Mouse (Mus musculus) MEL (cell line): ENCODE data around the gene Arhgef3. TPM values are rescaled to one million over a fixed set of nuclear protein-coding genes. Genes with fewer than 3 reads are reported as not detected.

ENCODE experiments used
- DNase-seq: peaks from one replicate; pipeline ENCODE4 v3.0.0; 2011; ENCODE audit warnings: low read depth, low spot score
- H3K27ac ChIP-seq: 2 replicates; pipeline ENCODE4 v1.5.1; 2012; ENCODE audit warnings: low read depth, mild to moderate bottlenecking, control low read depth, low read length, moderate library complexity; ENCODE audit not compliant: control insufficient read depth
- H3K27me3 ChIP-seq, 2 experiments: fragments of 150-350 bp in 1 of 2; sonication (generic) in 1 of 2; 2 replicates each; pipeline ENCODE4 v1.6.1; 2012; ENCODE audit warnings: low read length in 2 of 2, mild to moderate bottlenecking in 2 of 2, improper control_type of control experiment in 1 of 2, moderate library complexity in 1 of 2; ENCODE audit not compliant: insufficient read depth in 2 of 2, control insufficient read depth in 1 of 2
- H3K36me3 ChIP-seq, 2 experiments: 2 replicates each; pipeline ENCODE4 v1.6.1; 2012 to 2014; ENCODE audit warnings: low read length in 2 of 2, improper control_type of control experiment in 1 of 2, inconsistent platforms in 1 of 2, mild to moderate bottlenecking in 1 of 2; ENCODE audit not compliant: insufficient read depth in 2 of 2, control insufficient read depth in 1 of 2
- H3K4me1 ChIP-seq, 2 experiments: fragments of 150-350 bp in 1 of 2; sonication (generic) in 1 of 2; 2 replicates each; pipeline ENCODE4 v1.6.1; 2012; ENCODE audit warnings: low read length in 2 of 2, improper control_type of control experiment in 1 of 2, mild to moderate bottlenecking in 1 of 2; ENCODE audit not compliant: insufficient read depth in 2 of 2, control insufficient read depth in 1 of 2
- H3K4me3 ChIP-seq, 2 experiments: fragments of 150-350 bp in 1 of 2; sonication (generic) in 1 of 2; 2 replicates each; pipeline ENCODE4 v1.5.1; 2012; ENCODE audit warnings: low read depth in 2 of 2, low read length in 2 of 2, mild to moderate bottlenecking in 2 of 2, moderate library complexity in 2 of 2, control low read depth in 1 of 2, improper control_type of control experiment in 1 of 2; ENCODE audit not compliant: control insufficient read depth in 1 of 2, insufficient read depth in 1 of 2
- H3K79me2 ChIP-seq: 2 replicates; pipeline ENCODE4 v1.6.1; 2012; ENCODE audit warnings: mild to moderate bottlenecking, low read length, moderate library complexity; ENCODE audit not compliant: control insufficient read depth, poor library complexity, insufficient read depth
- H3K9ac ChIP-seq: 2 replicates; pipeline ENCODE4 v1.6.1; 2012; ENCODE audit warnings: low read depth, mild to moderate bottlenecking, control low read depth, low read length, moderate library complexity; ENCODE audit not compliant: control insufficient read depth, poor library complexity, severe bottlenecking
- H3K9me3 ChIP-seq: fragments of 150-350 bp; sonication (generic); replicated peaks from 2 replicates; pipeline ENCODE4 v1.6.1; 2012; ENCODE audit warnings: mild to moderate bottlenecking, low read length, improper control_type of control experiment, moderate library complexity; ENCODE audit not compliant: insufficient read depth
- BHLHE40 ChIP-seq: IDR thresholded peaks from 2 replicates; pipeline ENCODE4 v1.6.1; 2012; ENCODE audit warnings: low read depth, mild to moderate bottlenecking, inconsistent platforms, low read length, improper control_type of control experiment, borderline replicate concordance
- CHD1 ChIP-seq: IDR thresholded peaks from 2 replicates; pipeline ENCODE4 v1.6.1; 2012; ENCODE audit warnings: low read depth, mild to moderate bottlenecking, inconsistent platforms, low read length, improper control_type of control experiment
- CHD2 ChIP-seq: IDR thresholded peaks from 2 replicates; pipeline ENCODE4 v1.6.1; 2011; ENCODE audit warnings: low read length, improper control_type of control experiment
- E2F4 ChIP-seq: IDR thresholded peaks from 2 replicates; pipeline ENCODE4 v1.6.1; 2011; ENCODE audit warnings: low read depth, low read length, improper control_type of control experiment, borderline replicate concordance
- HCFC1 ChIP-seq: IDR thresholded peaks from 2 replicates; pipeline ENCODE4 v1.6.1; 2012; ENCODE audit warnings: low read depth, mild to moderate bottlenecking, inconsistent platforms, low read length, improper control_type of control experiment, moderate library complexity
- KAT2A ChIP-seq: conservative IDR thresholded peaks from 2 replicates; pipeline ENCODE4 v1.6.1; 2012; ENCODE audit warnings: low read depth, low read length, improper control_type of control experiment, inconsistent platforms
- MYB ChIP-seq: IDR thresholded peaks from 2 replicates; pipeline ENCODE4 v1.6.1; 2011; ENCODE audit warnings: mild to moderate bottlenecking, low read depth, low read length, improper control_type of control experiment
- POLR2AphosphoS2 ChIP-seq: IDR thresholded peaks from 2 replicates; pipeline ENCODE4 v1.6.1; 2011; ENCODE audit warnings: low read length, improper control_type of control experiment
- POLR2AphosphoS5 ChIP-seq: IDR thresholded peaks from 2 replicates; pipeline ENCODE4 v1.6.1; 2012; ENCODE audit warnings: low read depth, borderline replicate concordance, mild to moderate bottlenecking, inconsistent platforms, low read length, moderate library complexity, mixed read lengths
- RAD21 ChIP-seq: IDR thresholded peaks from 2 replicates; pipeline ENCODE4 v1.6.1; 2011; ENCODE audit warnings: mild to moderate bottlenecking, low read depth, low read length, improper control_type of control experiment
- SIN3A ChIP-seq: IDR thresholded peaks from 2 replicates; pipeline ENCODE4 v1.6.1; 2012; ENCODE audit warnings: low read length, improper control_type of control experiment, inconsistent platforms
- UBTF ChIP-seq: IDR thresholded peaks from 2 replicates; pipeline ENCODE4 v1.6.1; 2012; ENCODE audit warnings: low read depth, mild to moderate bottlenecking, inconsistent platforms, low read length, improper control_type of control experiment, moderate library complexity, borderline replicate concordance; ENCODE audit not compliant: insufficient read depth
- USF2 ChIP-seq, 2 experiments: IDR thresholded peaks; 2 replicates each; pipeline ENCODE4 v1.6.1; 2011 to 2012; ENCODE audit warnings: improper control_type of control experiment in 2 of 2, low read length in 2 of 2, borderline replicate concordance in 1 of 2, inconsistent platforms in 1 of 2, low read depth in 1 of 2, mild to moderate bottlenecking in 1 of 2; ENCODE audit not compliant: insufficient read depth in 1 of 2
- ZC3H11A ChIP-seq: IDR thresholded peaks from 2 replicates; pipeline ENCODE4 v1.6.1; 2012; ENCODE audit warnings: low read depth, mild to moderate bottlenecking, inconsistent platforms, low read length, improper control_type of control experiment
- ZMIZ1 ChIP-seq: IDR thresholded peaks from 2 replicates; pipeline ENCODE4 v1.6.1; 2012; ENCODE audit warnings: low read depth, mild to moderate bottlenecking, inconsistent platforms, low read length, improper control_type of control experiment, moderate library complexity
- ZNF384 ChIP-seq: IDR thresholded peaks from 2 replicates; pipeline ENCODE4 v1.6.1; 2012; ENCODE audit warnings: low read depth, mild to moderate bottlenecking, inconsistent platforms, low read length, improper control_type of control experiment
- polyA plus RNA-seq, 2 experiments: library from polyadenylated mRNA; stranded (reverse) in 1 of 2; unstranded in 1 of 2; fragments of >175 nt in 1 of 2; fragments of >200 nt in 1 of 2; gene quantifications; 2 replicates each; pipeline versions ENCODE4 v1.2.1 to v1.2.4; 2012; ENCODE audit warnings: low replicate concordance in 2 of 2, low read depth in 1 of 2; ENCODE audit not compliant: insufficient read length in 2 of 2, insufficient read depth in 1 of 2, missing spikeins in 1 of 2
- total RNA-seq: library from RNA; depleted of rRNA; stranded (reverse); fragments of 300-350 nt; gene quantifications from 2 replicates; pipeline ENCODE4 v1.2.3, GENCODE M21; 2012

The Arhgef3 gene
- total and polyA plus RNA-seq, 3 experiments, result 2.1 to 2.7 TPM; not detected in 1

GRCm38 (mm10) chr14:27280201-27280890 is 165.6 kb downstream of the Arhgef3 start:
- Histone ChIP-seq H3K79me2 (no peaks in the 10 kb centered on the region), H3K27me3 (0 out of 4 replicates have a peak, but pooled peaks cover 0 to 1% of the 10 kb centered on the region in 2 experiments), H3K4me3 (no peak overlapping the region), H3K9ac (no peak overlapping the region), H3K36me3 (no peaks in the 10 kb centered on the region), H3K27ac (no peak overlapping the region), H3K9me3 (no peaks in the 10 kb centered on the region), H3K4me1 (no peaks in the 10 kb centered on the region)
- TF ChIP-seq ZMIZ1, result no peak
- DNase-seq, result no peak

GRCm38 (mm10) chr14:27283956-27284355 is 169.3 kb downstream of the Arhgef3 start:
- Histone ChIP-seq H3K4me3 (no peak overlapping the region), H3K27ac (no peak overlapping the region), H3K4me1 (no peaks in the 10 kb centered on the region), H3K27me3 (0 out of 4 replicates have a peak, but pooled peaks cover 0 to 5% of the 10 kb centered on the region in 2 experiments), H3K36me3 (no peaks in the 10 kb centered on the region), H3K79me2 (no peaks in the 10 kb centered on the region), H3K9me3 (no peaks in the 10 kb centered on the region), H3K9ac (no peak overlapping the region)
- TF ChIP-seq ZMIZ1 (no peak), HCFC1 (no peak), UBTF (no peak), POLR2AphosphoS2 (no peak), POLR2AphosphoS5 (no peak), ZNF384 (no peak), BHLHE40 (no peak), CHD1 (no peak), CHD2 (no peak), KAT2A (no peak), RAD21 (no peak), E2F4 (no peak), ZC3H11A (no peak), MYB (no peak), SIN3A (no peak), USF2 (IDR thresholded peaks at IDR 0.05; ENCODE audit: borderline replicate concordance in 1 of 2, insufficient read depth in 1 of 2, low read depth in 1 of 2, low read length in 2 of 2) (no peak)
- no peak for DNase-seq
